Mouse (Mus musculus): ENCODE data around the gene E130114P18Rik.

The E130114P18Rik gene

DNA sequence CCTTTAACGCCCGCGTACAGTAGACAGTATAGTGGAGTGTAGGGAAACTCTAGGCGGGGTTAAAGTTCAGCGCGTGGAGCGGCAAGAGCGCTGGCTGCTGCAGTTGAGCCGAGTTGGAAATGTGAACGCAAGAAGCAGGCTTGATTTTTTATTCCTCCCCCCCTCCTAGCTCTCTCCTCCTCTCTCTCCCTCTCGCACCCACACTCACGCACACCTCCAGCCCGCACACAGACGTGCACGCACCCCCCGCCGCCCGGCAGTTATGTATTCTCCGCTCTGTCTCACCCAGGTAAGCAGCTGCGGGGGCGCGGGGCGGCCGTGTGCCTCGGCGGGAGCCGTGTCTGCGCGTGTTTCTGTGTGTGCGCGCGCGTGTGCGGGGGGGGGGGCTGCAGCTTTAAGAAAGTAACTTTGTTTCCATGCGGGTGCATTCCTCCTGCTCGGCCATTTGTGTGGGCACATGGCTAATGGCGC, at the start of gene E130114P18Rik:
TSS of gene E130114P18Rik (minus strand) at position 373 of the 471 bp plus-strand sequence.
- no peak for DNase-seq (ENCODE audit: low read depth, low spot score)

DNA sequence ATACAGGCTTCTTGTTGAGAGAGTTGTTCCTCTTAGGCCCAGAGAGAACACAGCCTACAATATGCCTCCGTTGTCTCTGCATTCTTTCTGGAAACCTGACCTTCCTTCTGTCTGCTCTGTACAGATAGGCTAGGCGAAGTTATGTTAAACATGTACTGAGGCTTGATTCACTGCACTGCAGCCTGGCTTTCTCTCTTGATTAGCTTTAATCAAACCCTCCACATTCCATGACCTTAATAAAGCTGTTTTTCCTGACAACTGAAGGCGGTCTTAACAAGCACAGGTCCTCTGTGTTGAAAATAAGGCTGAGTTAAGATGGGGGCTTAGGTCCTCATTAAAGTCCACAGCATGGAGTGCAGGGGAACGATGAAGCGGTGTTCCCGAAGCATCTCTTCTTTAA, 49.2 kb upstream of the E130114P18Rik start:
- no peak for DNase-seq (ENCODE audit: low read depth, low spot score)

- no peak for DNase-seq (ENCODE audit: low read depth, low spot score)
Measured at GRCm38 (mm10) chr4:97825841-97826240, 48.0 kb upstream of the E130114P18Rik start.

GRCm38 (mm10) chr4:97825432-97825831, 47.6 kb upstream of the E130114P18Rik start:
- DNase-seq (ENCODE audit: low read depth, low spot score), result no peak

GRCm38 (mm10) chr4:97824451-97824850, 46.6 kb upstream of the E130114P18Rik start:
- DNase-seq (ENCODE audit: low read depth, low spot score), result no peak

- no peak for DNase-seq (ENCODE audit: low read depth, low spot score)
Measured at GRCm38 (mm10) chr4:97823512-97823911, 45.6 kb upstream of the E130114P18Rik start.

GRCm38 (mm10) chr4:97821556-97822251, 43.8 kb upstream of the E130114P18Rik start:
- DNase-seq (ENCODE audit: low read depth, low spot score), result no peak

DNA sequence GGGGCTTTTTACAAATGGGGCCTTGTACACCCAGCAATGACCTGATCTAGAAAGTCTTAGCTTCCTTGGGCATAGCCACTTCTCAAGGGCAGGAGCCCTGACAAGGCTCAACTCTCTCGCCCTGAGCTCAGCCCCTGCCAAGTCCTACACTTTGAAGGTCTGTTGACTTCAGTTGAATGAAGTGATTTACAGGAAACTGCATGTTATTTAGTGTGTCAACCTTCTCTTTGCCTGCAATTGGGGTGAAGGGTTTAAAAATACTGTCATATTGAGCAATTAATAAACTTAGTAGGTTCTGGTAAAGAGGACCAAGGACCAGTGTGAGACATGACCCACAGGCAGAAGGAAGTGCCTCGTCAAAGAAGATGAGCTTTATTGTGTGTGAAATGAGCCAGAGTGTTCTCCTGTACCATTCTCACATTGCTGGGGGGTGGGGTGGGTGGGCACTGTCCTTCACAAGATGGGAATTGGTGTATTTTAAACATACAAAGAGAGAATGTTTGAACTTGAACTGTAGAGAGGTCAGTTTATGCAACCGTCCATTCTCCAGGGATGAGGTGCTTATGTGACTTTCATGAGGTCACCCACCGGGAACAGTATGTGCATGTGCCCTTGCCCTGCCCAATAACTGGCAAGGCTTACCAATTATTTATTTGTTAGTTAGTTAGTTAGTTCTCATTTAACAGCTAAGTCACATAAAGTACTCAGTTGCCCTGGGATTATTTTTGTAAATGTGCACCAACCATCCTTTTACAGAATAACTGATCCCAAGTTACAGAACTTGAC, 42.8 kb upstream of the E130114P18Rik start:
- no peak for DNase-seq (ENCODE audit: low read depth, low spot score)

GRCm38 (mm10) chr4:97819101-97819500, 41.2 kb upstream of the E130114P18Rik start:
- DNase-seq (ENCODE audit: low read depth, low spot score), result no peak

- no peak for DNase-seq (ENCODE audit: low read depth, low spot score)
Measured at GRCm38 (mm10) chr4:97818498-97818897, 40.6 kb upstream of the E130114P18Rik start.

GRCm38 (mm10) chr4:97817741-97818140, 39.9 kb upstream of the E130114P18Rik start:
- DNase-seq (ENCODE audit: low read depth, low spot score), result no peak

GRCm38 (mm10) chr4:97816753-97817152, 38.9 kb upstream of the E130114P18Rik start:
- DNase-seq (ENCODE audit: low read depth, low spot score), result no peak

DNA sequence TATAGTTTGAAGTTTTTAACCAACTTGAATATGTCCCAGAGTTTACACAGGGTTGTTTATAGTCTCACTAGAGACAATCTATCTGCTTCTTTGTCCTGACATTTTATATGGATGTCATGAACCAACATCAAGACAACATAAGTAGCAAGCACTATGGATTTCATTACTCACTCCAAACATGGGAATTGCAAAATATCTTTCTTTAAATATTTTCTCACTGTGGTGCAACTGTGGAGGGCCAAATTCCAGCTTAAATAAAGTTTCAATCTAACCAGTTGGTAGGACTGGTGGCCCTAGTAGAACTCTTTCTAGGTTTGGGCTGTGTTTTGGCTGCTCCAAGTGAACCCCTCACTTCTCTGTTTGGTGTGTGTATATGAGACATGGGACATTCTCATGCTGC, 38.1 kb upstream of the E130114P18Rik start:
- DNase-seq (ENCODE audit: low read depth, low spot score), result no peak

DNA sequence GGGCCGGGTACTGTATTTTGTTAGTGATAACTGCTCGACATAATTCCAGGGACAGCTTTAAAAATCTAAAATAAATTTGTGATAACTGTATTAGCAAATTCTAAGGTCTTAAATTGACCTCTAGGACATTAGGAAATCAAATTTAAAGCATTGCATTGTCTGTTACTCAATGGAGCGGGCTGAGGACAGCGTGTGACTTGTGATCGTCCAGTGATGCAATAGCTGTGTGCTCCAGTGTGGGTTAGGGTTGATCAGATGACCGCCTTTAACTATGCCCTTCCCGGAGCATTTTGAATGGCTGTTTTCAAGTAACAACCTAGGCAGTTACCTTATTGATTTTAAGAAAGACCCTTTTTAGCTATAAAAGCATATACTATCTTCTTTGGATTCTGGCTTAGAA, 36.6 kb upstream of the E130114P18Rik start:
- DNase-seq (ENCODE audit: low read depth, low spot score), result no peak

GRCm38 (mm10) chr4:97813996-97814395, 36.1 kb upstream of the E130114P18Rik start:
- no peak for DNase-seq (ENCODE audit: low read depth, low spot score)

GRCm38 (mm10) chr4:97813035-97813434, 35.2 kb upstream of the E130114P18Rik start:
- DNase-seq (ENCODE audit: low read depth, low spot score), result no peak

- no peak for DNase-seq (ENCODE audit: low read depth, low spot score)
Measured at GRCm38 (mm10) chr4:97810348-97810939, 32.6 kb upstream of the E130114P18Rik start.

GRCm38 (mm10) chr4:97809582-97810295, 31.9 kb upstream of the E130114P18Rik start:
- no peak for DNase-seq (ENCODE audit: low read depth, low spot score)

GRCm38 (mm10) chr4:97808885-97809284, 31.0 kb upstream of the E130114P18Rik start:
- DNase-seq (ENCODE audit: low read depth, low spot score), result no peak

GRCm38 (mm10) chr4:97806924-97807323, 29.0 kb upstream of the E130114P18Rik start:
- no peak for DNase-seq (ENCODE audit: low read depth, low spot score)

DNA sequence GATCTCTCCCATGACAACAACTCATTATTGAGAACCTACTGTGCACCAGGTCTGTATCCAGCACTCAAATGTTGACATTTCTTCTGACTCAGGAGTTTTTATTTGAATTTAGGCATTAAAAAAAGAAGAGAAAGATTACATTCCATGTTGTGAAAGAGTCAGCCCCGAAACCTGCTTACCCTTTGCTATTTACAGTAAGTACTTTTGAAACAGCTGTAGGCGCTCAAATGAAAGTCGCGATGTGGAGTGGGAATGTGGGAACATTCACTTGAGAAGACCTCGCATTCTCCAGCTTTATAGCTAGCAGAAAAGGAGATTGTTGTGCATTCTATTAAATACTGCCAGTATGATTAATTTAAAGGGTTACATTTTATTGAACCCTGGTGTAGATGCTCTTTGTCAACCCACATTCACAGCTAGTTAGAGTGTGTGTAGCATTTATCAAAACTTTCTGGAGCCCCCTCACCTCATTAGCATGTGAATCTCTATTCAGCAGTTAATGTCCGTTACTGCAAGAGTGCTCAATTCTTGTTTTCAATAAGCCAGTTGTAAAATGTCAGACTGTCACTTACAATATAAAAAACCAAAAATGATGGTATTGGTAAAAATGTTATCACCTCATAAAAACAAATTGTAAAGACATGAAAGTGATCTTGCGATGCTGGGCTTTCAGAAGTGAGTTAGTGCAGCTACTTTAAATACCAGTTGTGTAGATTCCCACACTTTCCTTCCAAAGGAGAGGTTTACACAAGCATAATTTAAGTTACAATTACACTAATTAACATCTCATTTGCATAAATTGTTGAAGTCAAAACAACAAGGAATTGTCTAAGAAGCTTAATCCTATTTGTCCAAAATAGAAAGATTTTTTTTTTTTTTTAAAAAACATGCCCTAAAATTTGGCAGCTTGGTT, 28.3 kb upstream of the E130114P18Rik start:
- DNase-seq (ENCODE audit: low read depth, low spot score), result no peak

All from WW6 (cell line).